Mouse (Mus musculus) hindbrain, embryonic 13.5 days (tissue): Measurements from ENCODE around the gene Slc25a20. TPM values are rescaled to one million over a fixed set of nuclear protein-coding genes. Genes with fewer than 3 reads are reported as not detected.

Source experiments
- ATAC-seq: fragments of 200-750 bp; cut with Nextera tagmentation; 2 replicates; pipeline ENCODE4 v1.8.0; 2017; ENCODE audit warnings: moderate TSS enrichment; ENCODE audit not compliant: low FRiP score
- H3K27ac ChIP-seq: fragments of 300-500 bp; sonication (generic); 2 replicates; pipeline ENCODE4 v1.5.1; 2015; ENCODE audit warnings: inconsistent platforms, mild to moderate bottlenecking, moderate library complexity
- H3K27me3 ChIP-seq: fragments of 300-500 bp; sonication (generic); 2 replicates; pipeline ENCODE4 v1.6.1; 2015; ENCODE audit warnings: mild to moderate bottlenecking, inconsistent platforms
- H3K36me3 ChIP-seq: fragments of 300-500 bp; sonication (generic); 2 replicates; pipeline ENCODE4 v1.6.1; 2015; ENCODE audit warnings: mild to moderate bottlenecking, inconsistent platforms
- H3K4me1 ChIP-seq: fragments of 300-500 bp; sonication (generic); replicated peaks from 2 replicates; pipeline ENCODE4 v1.6.1; 2015; ENCODE audit warnings: inconsistent platforms
- H3K4me2 ChIP-seq: fragments of 300-500 bp; sonication (generic); 2 replicates; pipeline ENCODE4 v1.6.1; 2015; ENCODE audit warnings: inconsistent platforms, mild to moderate bottlenecking, moderate library complexity
- H3K4me3 ChIP-seq: fragments of 300-500 bp; sonication (generic); 2 replicates; pipeline ENCODE4 v1.5.1; 2015; ENCODE audit warnings: mild to moderate bottlenecking, inconsistent platforms
- H3K9ac ChIP-seq: fragments of 300-500 bp; sonication (generic); 2 replicates; pipeline ENCODE4 v1.6.1; 2015; ENCODE audit warnings: mild to moderate bottlenecking, inconsistent platforms
- H3K9me3 ChIP-seq: fragments of 300-500 bp; sonication (generic); 2 replicates; pipeline ENCODE4 v1.6.1; 2016; ENCODE audit warnings: inconsistent platforms
- WGBS: fragments of 180-500 bp; shearing (Covaris S2); methylation state at CpG from one replicate; pipeline ENCODE4 v1.1.7; 2015; 5-methylcytosine and 5-hydroxymethylcytosine counted together
- microRNA-seq: library from miRNA; unstranded; fragments of <30 nt; microRNA quantifications from one replicate; pipeline ENCODE4, GENCODE M21; 2016
- polyA plus RNA-seq: library from polyadenylated mRNA; unstranded; fragments of >200 nt; fragmentation: Nextera tagmentation; extraction: Ambion mirVana; gene quantifications from 2 replicates; pipeline ENCODE4 v1.2.1, GENCODE M21; 2015

The Slc25a20 gene
- polyA plus RNA-seq, 1 experiment from 2014 or later = 45.5 TPM

- H3K9ac ChIP-seq = no peak overlapping the region
- no peaks in the 10 kb centered on the region for H3K27me3 ChIP-seq
- WGBS = 98% methylated on average over 2 of the region's 2 CpGs
- H3K36me3 ChIP-seq = no peaks in the 10 kb centered on the region
- H3K4me3 ChIP-seq = no peak overlapping the region
- H3K4me2 ChIP-seq = no peak overlapping the region
- no peak overlapping the region for H3K27ac ChIP-seq
- no peaks in the 10 kb centered on the region for H3K9me3 ChIP-seq
- peaks cover 14% of the 10 kb centered on the region for H3K4me1 ChIP-seq
- ATAC-seq = no peak
Observed at GRCm38 (mm10) chr9:108707212-108707611, 45.3 kb downstream of the Slc25a20 start.

- Histone ChIP-seq H3K4me2 (no peak overlapping the region), H3K36me3 (no peaks in the 10 kb centered on the region), H3K9me3 (no peaks in the 10 kb centered on the region), H3K4me1 (peaks cover 7% of the 10 kb centered on the region), H3K9ac (no peak overlapping the region), H3K4me3 (no peak overlapping the region), H3K27ac (no peak overlapping the region), H3K27me3 (no peaks in the 10 kb centered on the region)
- no peak for ATAC-seq
- WGBS = 92% methylated on average over 8 of the region's 8 CpGs
Observed at GRCm38 (mm10) chr9:108708833-108709232, 46.9 kb downstream of the Slc25a20 start.

GRCm38 (mm10) chr9:108710767-108711166, 48.9 kb downstream of the Slc25a20 start:
- no peak overlapping the region for H3K4me2 ChIP-seq
- no peaks in the 10 kb centered on the region for H3K36me3 ChIP-seq
- no peaks in the 10 kb centered on the region for H3K9me3 ChIP-seq
- WGBS = 77% methylated on average over 7 of the region's 7 CpGs
- no peak for ATAC-seq
- no peaks in the 10 kb centered on the region for H3K4me1 ChIP-seq
- no peak overlapping the region for H3K27ac ChIP-seq
- H3K4me3 ChIP-seq = no peak overlapping the region
- no peak overlapping the region for H3K9ac ChIP-seq
- no peaks in the 10 kb centered on the region for H3K27me3 ChIP-seq

GRCm38 (mm10) chr9:108716199-108716598, 54.3 kb downstream of the Slc25a20 start:
- Histone ChIP-seq H3K4me3 (no peak overlapping the region), H3K9me3 (no peaks in the 10 kb centered on the region), H3K9ac (no peak overlapping the region), H3K4me1 (no peaks in the 10 kb centered on the region), H3K27me3 (no peaks in the 10 kb centered on the region), H3K4me2 (no peak overlapping the region), H3K36me3 (peaks cover 33% of the 10 kb centered on the region), H3K27ac (no peak overlapping the region)
- no peak for ATAC-seq
- WGBS = 97% methylated on average over 4 of the region's 4 CpGs

GRCm38 (mm10) chr9:108723751-108724150, 61.9 kb downstream of the Slc25a20 start:
- H3K4me1 ChIP-seq = no peaks in the 10 kb centered on the region
- H3K9ac ChIP-seq = no peak overlapping the region
- 15% methylated on average over 2 of the region's 2 CpGs for WGBS
- H3K4me3 ChIP-seq = no peak overlapping the region
- no peak for ATAC-seq
- H3K27me3 ChIP-seq = no peaks in the 10 kb centered on the region
- H3K27ac ChIP-seq = no peak overlapping the region
- H3K9me3 ChIP-seq = no peaks in the 10 kb centered on the region
- no peak overlapping the region for H3K4me2 ChIP-seq
- H3K36me3 ChIP-seq = peaks cover 39% of the 10 kb centered on the region

GRCm38 (mm10) chr9:108726116-108726515, 64.2 kb downstream of the Slc25a20 start:
- Histone ChIP-seq H3K4me3 (no peak overlapping the region), H3K27me3 (no peaks in the 10 kb centered on the region), H3K36me3 (peaks cover 31% of the 10 kb centered on the region), H3K9me3 (no peaks in the 10 kb centered on the region), H3K4me2 (no peak overlapping the region), H3K27ac (no peak overlapping the region), H3K9ac (no peak overlapping the region), H3K4me1 (no peaks in the 10 kb centered on the region)
- no peak for ATAC-seq
- 90% methylated on average over 5 of the region's 5 CpGs for WGBS

- ATAC-seq = no peak
- Histone ChIP-seq H3K4me1 (no peaks in the 10 kb centered on the region), H3K9ac (no peak overlapping the region), H3K27ac (no peak overlapping the region), H3K4me3 (no peak overlapping the region), H3K4me2 (no peak overlapping the region), H3K36me3 (peaks cover 29% of the 10 kb centered on the region), H3K9me3 (no peaks in the 10 kb centered on the region), H3K27me3 (no peaks in the 10 kb centered on the region)
Observed at GRCm38 (mm10) chr9:108729050-108729449, 67.2 kb downstream of the Slc25a20 start.

- Histone ChIP-seq H3K9ac (no peak overlapping the region), H3K36me3 (peaks cover 46% of the 10 kb centered on the region), H3K4me3 (no peak overlapping the region), H3K9me3 (no peaks in the 10 kb centered on the region), H3K4me2 (no peak overlapping the region), H3K27ac (no peak overlapping the region), H3K27me3 (no peaks in the 10 kb centered on the region), H3K4me1 (no peaks in the 10 kb centered on the region)
- no peak for ATAC-seq
Observed at GRCm38 (mm10) chr9:108732462-108732861, 70.6 kb downstream of the Slc25a20 start.

Small RNAs within 50 kb of the gene (microRNA-seq; reads per million reads assigned to microRNA genes)
- not detected for gene Gm26298

Other genes starting within 250 kb of the Slc25a20 start
- 1.0 and 1.2 TPM in 2 replicates for gene Ccdc36, start 233.6 kb upstream of the Slc25a20 start, polyA plus RNA-seq
- gene BC048562, start 225.6 kb upstream of the Slc25a20 start, polyA plus RNA-seq = not detected in 2 replicates
- gene Ccdc71, start 201.6 kb upstream of the Slc25a20 start, polyA plus RNA-seq = 58.0 and 59.4 TPM in 2 replicates
- gene Klhdc8b, start 200.5 kb upstream of the Slc25a20 start, polyA plus RNA-seq = 66.4 and 69.1 TPM in 2 replicates
- 20.9 and 21.6 TPM in 2 replicates for gene Lamb2, start 182.4 kb upstream of the Slc25a20 start, polyA plus RNA-seq
- gene Usp19, start 171.5 kb upstream of the Slc25a20 start, polyA plus RNA-seq = 71.9 and 74.1 TPM in 2 replicates
- gene Qars, start 154.4 kb upstream of the Slc25a20 start, polyA plus RNA-seq = 71.5 and 77.8 TPM in 2 replicates
- 131 and 140 TPM in 2 replicates for gene Qrich1, start 145.3 kb upstream of the Slc25a20 start, polyA plus RNA-seq
- 104 and 111 TPM in 2 replicates for gene Impdh2, start 101.8 kb upstream of the Slc25a20 start, polyA plus RNA-seq
- gene Ndufaf3, start 94.7 kb upstream of the Slc25a20 start, polyA plus RNA-seq = 74.0 and 82.1 TPM in 2 replicates
- gene Dalrd3, start 92.2 kb upstream of the Slc25a20 start, polyA plus RNA-seq = 285 and 314 TPM in 2 replicates
- gene Wdr6, start 83.3 kb upstream of the Slc25a20 start, polyA plus RNA-seq = 280 and 317 TPM in 2 replicates
- gene P4htm, start 64.4 kb upstream of the Slc25a20 start, polyA plus RNA-seq = 25.6 and 31.4 TPM in 2 replicates
- 47.3 and 52.9 TPM in 2 replicates for gene Arih2, start 12.7 kb upstream of the Slc25a20 start, polyA plus RNA-seq
- gene Prkar2a, start 27.2 kb downstream of the Slc25a20 start, polyA plus RNA-seq = 50.1 and 51.9 TPM in 2 replicates
- 222 and 228 TPM in 2 replicates for gene Ip6k2, start 121.7 kb downstream of the Slc25a20 start, polyA plus RNA-seq
- 25.9 and 30.7 TPM in 2 replicates for gene Nckipsd, start 146.3 kb downstream of the Slc25a20 start, polyA plus RNA-seq
- gene Celsr3, start 164.2 kb downstream of the Slc25a20 start, polyA plus RNA-seq = 13.8 and 14.3 TPM in 2 replicates
- 15.1 and 16.1 TPM in 2 replicates for gene Slc26a6, start 191.2 kb downstream of the Slc25a20 start, polyA plus RNA-seq